Mouse (Mus musculus) ES-Bruce4 (cell line): ENCODE measurements around the gene Nags. TPM values are rescaled to one million over a fixed set of nuclear protein-coding genes. Genes with fewer than 3 reads are reported as not detected.

ENCODE experiments used
- H3K27ac ChIP-seq: 2 replicates; pipeline ENCODE4 v1.5.1; 2012; ENCODE audit warnings: low read length, inconsistent platforms; ENCODE audit not compliant: insufficient read depth
- H3K27me3 ChIP-seq: 2 replicates; pipeline ENCODE4 v1.6.1; 2012; ENCODE audit warnings: mild to moderate bottlenecking, low read length, inconsistent platforms; ENCODE audit not compliant: control insufficient read depth, poor library complexity, insufficient read depth, severe bottlenecking
- H3K36me3 ChIP-seq: 2 replicates; pipeline ENCODE4 v1.6.1; 2012; ENCODE audit warnings: inconsistent platforms, mild to moderate bottlenecking, low read length, moderate library complexity; ENCODE audit not compliant: control insufficient read depth, poor library complexity, insufficient read depth, severe bottlenecking
- H3K4me1 ChIP-seq: one replicate; pipeline ENCODE4 v1.8.1; 2011; ENCODE audit warnings: low read length; ENCODE audit not compliant: control insufficient read depth, insufficient read depth
- H3K4me3 ChIP-seq: 2 replicates; pipeline ENCODE4 v1.5.1; 2011; ENCODE audit warnings: low read depth, mild to moderate bottlenecking, low read length
- H3K9ac ChIP-seq: 2 replicates; pipeline ENCODE4 v1.6.1; 2012; ENCODE audit warnings: low read depth, mild to moderate bottlenecking, inconsistent platforms; ENCODE audit not compliant: poor library complexity, severe bottlenecking
- H3K9me3 ChIP-seq: replicated peaks from 2 replicates; pipeline ENCODE4 v1.6.1; 2012; ENCODE audit warnings: mild to moderate bottlenecking, low read length, inconsistent platforms; ENCODE audit not compliant: control insufficient read depth, poor library complexity, insufficient read depth, severe bottlenecking
- CTCF ChIP-seq: IDR thresholded peaks from one replicate; pipeline ENCODE4 v1.8.1; 2011; ENCODE audit warnings: low read depth, low read length
- EP300 ChIP-seq: IDR thresholded peaks from 2 replicates; pipeline ENCODE4 v1.6.1; 2011; ENCODE audit warnings: low read depth, low read length; ENCODE audit not compliant: insufficient read depth
- POLR2A ChIP-seq: IDR thresholded peaks from one replicate; pipeline ENCODE4 v1.8.1; 2011; ENCODE audit warnings: low read length; ENCODE audit not compliant: insufficient read depth
- polyA plus RNA-seq: library from polyadenylated mRNA; stranded (reverse); fragments of >200 nt; gene quantifications from 2 replicates; pipeline ENCODE4 v1.2.4, GENCODE M21; 2011; ENCODE audit warnings: low read depth; ENCODE audit not compliant: missing spikeins, insufficient read depth, insufficient read length

Gene Nags
- polyA plus RNA-seq, 1 experiment: not detected

GRCm38 (mm10) chr11:102106911-102107310, 38.4 kb upstream of the Nags start:
- peak overlapping the region; percentile 37 for H3K4me3 ChIP-seq
- no peaks in the 10 kb centered on the region for H3K27me3 ChIP-seq
- H3K4me1 ChIP-seq: no peaks in the 10 kb centered on the region
- no peak overlapping the region for H3K27ac ChIP-seq
- TF ChIP-seq EP300 (no peak), CTCF (no peak), POLR2A (no peak)
- H3K36me3 ChIP-seq: no peaks in the 10 kb centered on the region
- H3K9me3 ChIP-seq: no peaks in the 10 kb centered on the region
- 0 out of 2 replicates have a peak overlapping the region, but pooled peaks have one; percentile 15 for H3K9ac ChIP-seq

- no peaks in the 10 kb centered on the region for H3K4me1 ChIP-seq
- 0 out of 2 replicates have a peak within 1 kb of the TSS, but pooled peaks have one; percentile 15 for H3K9ac ChIP-seq
- no peaks in the 10 kb centered on the region for H3K9me3 ChIP-seq
- no peak for TF ChIP-seq POLR2A
- TF ChIP-seq EP300: no peak
- TF ChIP-seq CTCF: no peak
- peak within 1 kb of the TSS; percentile 37 for H3K4me3 ChIP-seq
- H3K27ac ChIP-seq: no peak within 1 kb of the TSS
- no peaks in the 10 kb centered on the region for H3K36me3 ChIP-seq
- H3K27me3 ChIP-seq: no peaks in the 10 kb centered on the region
Observed at GRCm38 (mm10) chr11:102107732-102108131, 37.6 kb upstream of the Nags start, which contains the start of gene Pyy. Gene Pyy (minus strand): TSS chr11:102107832.

GRCm38 (mm10) chr11:102111576-102111975, 33.7 kb upstream of the Nags start:
- Histone ChIP-seq H3K27ac (no peak overlapping the region), H3K4me1 (no peaks in the 10 kb centered on the region), H3K9ac (no peak overlapping the region), H3K4me3 (no peak overlapping the region), H3K9me3 (no peaks in the 10 kb centered on the region), H3K36me3 (no peaks in the 10 kb centered on the region), H3K27me3 (no peaks in the 10 kb centered on the region)
- TF ChIP-seq CTCF: no peak
- TF ChIP-seq EP300: no peak
- no peak for TF ChIP-seq POLR2A

- Histone ChIP-seq H3K9me3 (no peaks in the 10 kb centered on the region), H3K36me3 (no peaks in the 10 kb centered on the region), H3K4me1 (no peaks in the 10 kb centered on the region), H3K27ac (no peak overlapping the region), H3K27me3 (no peaks in the 10 kb centered on the region), H3K9ac (no peak overlapping the region), H3K4me3 (no peak overlapping the region)
- TF ChIP-seq CTCF: no peak
- no peak for TF ChIP-seq EP300
Observed at GRCm38 (mm10) chr11:102116241-102116640, 29.1 kb upstream of the Nags start.

- Histone ChIP-seq H3K9ac (no peak overlapping the region), H3K4me3 (no peak overlapping the region), H3K27me3 (no peaks in the 10 kb centered on the region), H3K36me3 (no peaks in the 10 kb centered on the region), H3K4me1 (no peaks in the 10 kb centered on the region), H3K27ac (no peak overlapping the region), H3K9me3 (no peaks in the 10 kb centered on the region)
- TF ChIP-seq EP300 (no peak), POLR2A (no peak), CTCF (no peak)
Observed at GRCm38 (mm10) chr11:102117386-102117785, 27.9 kb upstream of the Nags start.

DNA sequence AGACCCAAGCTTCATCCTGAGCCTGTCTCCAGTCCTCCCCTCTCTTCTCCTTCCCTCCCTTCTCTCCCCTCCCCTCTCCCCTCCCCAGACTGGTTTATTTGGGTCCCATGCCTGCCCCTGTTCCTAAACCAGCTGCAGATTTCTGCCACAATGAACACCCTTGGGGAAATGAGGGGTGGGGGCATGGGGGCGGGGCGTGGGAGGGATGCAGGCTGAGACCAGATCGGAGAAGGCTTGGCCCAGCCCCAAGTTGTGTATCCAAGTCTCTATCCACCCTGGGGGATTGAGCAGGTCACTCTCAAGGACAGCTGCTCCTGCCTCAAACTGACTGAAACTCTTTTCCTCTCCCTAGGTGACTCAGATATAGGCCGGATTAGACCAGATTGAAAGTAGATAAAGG, 10.8 kb upstream of the Nags start:
- no peak overlapping the region for H3K9ac ChIP-seq
- H3K27me3 ChIP-seq: no peaks in the 10 kb centered on the region
- no peaks in the 10 kb centered on the region for H3K36me3 ChIP-seq
- 0 out of 2 replicates have a peak overlapping the region, but pooled peaks have one; percentile 8 for H3K27ac ChIP-seq
- H3K4me3 ChIP-seq: no peak overlapping the region
- TF ChIP-seq EP300 (0 out of 2 replicates have a peak, but pooled peaks have one; percentile 15), CTCF (no peak)
- peaks cover 4% of the 10 kb centered on the region for H3K4me1 ChIP-seq
- H3K9me3 ChIP-seq: no peaks in the 10 kb centered on the region
